Mouse (Mus musculus) inflammation-experienced regulatory T-cells, adult 6 months (primary cell): ENCODE data around the gene Lyz2. TPM values are rescaled to one million over a fixed set of nuclear protein-coding genes. Genes with fewer than 3 reads are reported as not detected.
"Not testable (repeated sequence)": the region's sequence is repeated elsewhere in the genome, so short reads cannot be mapped to it uniquely, and the experiment has no call there.

ENCODE experiments used
- ATAC-seq: one replicate; pipeline ENCODE4 v1.8.0; 2017
- polyA plus RNA-seq, 3 experiments: library from polyadenylated mRNA; unstranded; fragments of 100-300 nt; shearing (Covaris generic); gene quantifications; one replicate each; pipeline ENCODE4 v1.2.1; 2017

Gene Lyz2
- polyA plus RNA-seq, 3 experiments from 2014 or later = 1.0 to 40.1 (median 5.3) TPM

- no peak for ATAC-seq
Observed at GRCm38 (mm10) chr10:117284578-117285520, 2.7 kb upstream of the Lyz2 start.

GRCm38 (mm10) chr10:117283871-117284577, 1.9 kb upstream of the Lyz2 start:
- ATAC-seq = no peak

- not testable (repeated sequence) for ATAC-seq
Observed at GRCm38 (mm10) chr10:117283196-117283595, 1.1 kb upstream of the Lyz2 start.

- ATAC-seq = no peak
Observed at GRCm38 (mm10) chr10:117282551-117282950, 430 bp upstream of the Lyz2 start.

- no peak for ATAC-seq
Observed at GRCm38 (mm10) chr10:117281381-117281920, 670 bp downstream of the Lyz2 start.

GRCm38 (mm10) chr10:117280000-117280399, 2.1 kb downstream of the Lyz2 start:
- ATAC-seq = no peak

- not testable (repeated sequence) for ATAC-seq
Observed at GRCm38 (mm10) chr10:117278510-117278909, 3.6 kb downstream of the Lyz2 start.

- ATAC-seq = not testable (repeated sequence)
Observed at GRCm38 (mm10) chr10:117277779-117278178, 4.3 kb downstream of the Lyz2 start.

GRCm38 (mm10) chr10:117275681-117276369, 6.3 kb downstream of the Lyz2 start:
- no peak for ATAC-seq

GRCm38 (mm10) chr10:117274645-117275044, 7.5 kb downstream of the Lyz2 start:
- ATAC-seq = not testable (repeated sequence)

- ATAC-seq = no peak
Observed at GRCm38 (mm10) chr10:117272023-117272422, 10.1 kb downstream of the Lyz2 start.

- no peak for ATAC-seq
Observed at GRCm38 (mm10) chr10:117259870-117260269, 22.3 kb downstream of the Lyz2 start.

GRCm38 (mm10) chr10:117238603-117239002, 43.5 kb downstream of the Lyz2 start, which contains the start of gene 9530003J23Rik:
TSS of gene 9530003J23Rik (minus strand) at chr10:117238703.
- no peak for ATAC-seq

- no peak for ATAC-seq
Observed at GRCm38 (mm10) chr10:117235866-117236265, 46.3 kb downstream of the Lyz2 start.

- no peak for ATAC-seq
Observed at GRCm38 (mm10) chr10:117234825-117235224, 47.3 kb downstream of the Lyz2 start.

- no peak for ATAC-seq
Observed at GRCm38 (mm10) chr10:117229826-117230225, 52.3 kb downstream of the Lyz2 start.

Other genes starting within 250 kb of the Lyz2 start
- gene Lrrc10, start 237.0 kb downstream of the Lyz2 start, polyA plus RNA-seq = not detected
- gene Cct2, start 218.5 kb downstream of the Lyz2 start, polyA plus RNA-seq = 100 to 1,000 TPM; 184 to 248 (median 228) TPM
- gene Frs2, start 133.8 kb downstream of the Lyz2 start, polyA plus RNA-seq = 10 to 100 TPM in 1 of 3 experiments, 1 to 10 TPM in 2; 7.4 to 11.6 (median 9.1) TPM
- 10 to 100 TPM; 22.8 to 31.7 (median 25.0) TPM for gene Yeats4, start 57.8 kb downstream of the Lyz2 start, polyA plus RNA-seq
- gene 9530003J23Rik, start 43.6 kb downstream of the Lyz2 start, polyA plus RNA-seq = not detected
- gene Lyz1, start 10.5 kb upstream of the Lyz2 start, polyA plus RNA-seq = 1 to 10 TPM in 1 of 3 experiments, under 1 TPM in 1, not detected in 1; 0.49 to 1.0 TPM
- 100 to 1,000 TPM; 103 to 132 (median 120) TPM for gene Cpsf6, start 97.7 kb upstream of the Lyz2 start, polyA plus RNA-seq